Mouse (Mus musculus) kidney, embryonic 14.5 days (tissue): Measurements from ENCODE around the gene Notch4. TPM values are rescaled to one million over a fixed set of nuclear protein-coding genes. Genes with fewer than 3 reads are reported as not detected.

Experiments used
- ATAC-seq: fragments of 200-750 bp; cut with Nextera tagmentation; 2 replicates; pipeline ENCODE4 v1.8.0; 2017; ENCODE audit warnings: moderate number of reproducible peaks, mild to moderate bottlenecking, moderate TSS enrichment, moderate library complexity; ENCODE audit not compliant: low FRiP score, low TSS enrichment
- H3K27ac ChIP-seq: fragments of 300-500 bp; sonication (generic); 2 replicates; pipeline ENCODE4 v1.5.1; 2014; ENCODE audit warnings: low read depth, mild to moderate bottlenecking, low read length, moderate library complexity, mixed read lengths
- H3K27me3 ChIP-seq: fragments of 300-500 bp; sonication (generic); 2 replicates; pipeline ENCODE4 v1.6.1; 2014; ENCODE audit warnings: mild to moderate bottlenecking, low read length; ENCODE audit not compliant: control insufficient read depth, insufficient read depth
- H3K36me3 ChIP-seq: fragments of 300-500 bp; sonication (generic); 2 replicates; pipeline ENCODE4 v1.6.1; 2014; ENCODE audit warnings: low read length, mixed read lengths; ENCODE audit not compliant: control insufficient read depth, insufficient read depth
- H3K4me1 ChIP-seq: fragments of 300-500 bp; sonication (generic); 2 replicates; pipeline ENCODE4 v1.6.1; 2014; ENCODE audit warnings: low read length, mixed read lengths; ENCODE audit not compliant: control insufficient read depth, insufficient read depth
- H3K4me2 ChIP-seq: fragments of 300-500 bp; sonication (generic); replicated peaks from 2 replicates; pipeline ENCODE4 v1.6.1; 2014; ENCODE audit warnings: low read depth, mild to moderate bottlenecking, low read length
- H3K4me3 ChIP-seq: fragments of 300-500 bp; sonication (generic); 2 replicates; pipeline ENCODE4 v1.5.1; 2014; ENCODE audit warnings: mild to moderate bottlenecking, low read length
- H3K9ac ChIP-seq: fragments of 300-500 bp; sonication (generic); 2 replicates; pipeline ENCODE4 v1.6.1; 2014; ENCODE audit warnings: low read depth, mild to moderate bottlenecking, low read length, moderate library complexity
- H3K9me3 ChIP-seq: fragments of 300-500 bp; sonication (generic); 2 replicates; pipeline ENCODE4 v1.6.1; 2016; ENCODE audit warnings: low read length; ENCODE audit not compliant: control insufficient read depth
- WGBS: fragments of 180-500 bp; shearing (Covaris S2); extraction: QIAGEN DNeasy Blood & Tissue Kit; methylation state at CpG from one replicate; pipeline ENCODE4 v1.1.7; 2014; 5-methylcytosine and 5-hydroxymethylcytosine counted together
- polyA plus RNA-seq: library from polyadenylated mRNA; unstranded; fragments of >200 nt; fragmentation: Nextera tagmentation; extraction: Ambion mirVana; gene quantifications from 2 replicates; pipeline ENCODE4 v1.2.1, GENCODE M21; 2014

The Notch4 gene
- polyA plus RNA-seq, 1 experiment from 2014 or later = 11.2 TPM

DNA sequence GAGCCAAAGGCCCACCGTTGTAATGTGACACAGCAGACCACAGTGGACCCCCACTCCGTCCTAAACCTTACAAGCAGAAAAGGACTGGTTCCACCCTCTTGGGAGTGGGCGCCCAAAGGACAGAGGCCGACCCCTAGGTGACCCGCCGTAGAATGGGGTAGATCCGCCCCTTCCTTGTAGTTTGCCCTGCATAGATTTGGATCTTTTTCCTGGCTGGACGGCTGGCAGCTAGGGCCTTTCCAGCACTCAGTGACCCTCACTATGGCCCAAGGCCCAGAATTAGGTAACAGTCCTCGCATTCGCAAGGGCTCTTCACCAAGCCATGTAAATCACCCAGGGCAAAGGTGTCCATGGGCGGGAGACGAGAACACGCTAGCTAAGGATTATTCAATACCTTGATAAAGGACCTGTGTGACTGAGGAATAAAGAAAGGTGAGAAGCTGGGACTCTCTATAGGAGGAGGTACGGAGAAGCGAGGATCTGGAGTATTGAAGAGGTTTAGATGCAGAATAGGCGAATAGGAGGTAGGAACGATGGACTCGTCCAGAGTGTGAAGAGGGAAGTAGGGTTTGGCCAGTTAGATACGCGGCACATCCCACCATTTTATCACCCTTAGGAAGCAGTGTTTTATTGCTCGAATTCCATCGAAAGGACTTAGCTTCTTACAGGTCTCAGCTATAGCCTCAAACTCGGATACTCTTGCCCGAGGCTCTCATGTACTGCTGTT, 40.6 kb downstream of the Notch4 start:
- peaks cover 35% of the 10 kb centered on the region for H3K4me1 ChIP-seq
- peak overlapping the region; percentile 93 for H3K4me2 ChIP-seq
- H3K27me3 ChIP-seq = no peaks in the 10 kb centered on the region
- H3K4me3 ChIP-seq = peak overlapping the region; percentile 99
- peak overlapping the region; percentile 95 for H3K27ac ChIP-seq
- no peaks in the 10 kb centered on the region for H3K9me3 ChIP-seq
- ATAC-seq = peak; percentile 0; the same call in 1 of the 2 replicates
- peaks cover 16% of the 10 kb centered on the region for H3K36me3 ChIP-seq
- WGBS = 9% methylated on average over 24 of the region's 24 CpGs
- peak overlapping the region; percentile 95 for H3K9ac ChIP-seq

DNA sequence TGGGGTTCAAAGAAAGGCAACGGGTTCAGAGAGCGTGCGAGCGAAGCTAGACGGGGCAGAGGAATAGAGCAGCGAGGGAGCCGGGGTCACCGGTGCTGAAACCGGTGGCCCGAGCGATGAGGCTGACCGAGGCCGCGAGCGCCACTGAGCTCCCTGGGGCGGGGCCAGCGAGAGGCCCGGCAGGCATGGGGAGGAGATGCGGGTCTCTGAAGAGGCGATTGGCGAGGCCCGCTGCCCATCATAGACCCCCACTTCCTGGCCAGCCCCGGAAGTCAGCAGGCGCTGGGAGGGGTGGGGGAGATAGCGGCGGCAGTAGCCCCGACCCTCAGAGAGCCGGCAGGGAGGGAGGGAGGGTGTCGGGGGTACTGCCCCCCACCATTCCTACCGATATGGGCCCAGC, 41.5 kb downstream of the Notch4 start:
- H3K4me2 ChIP-seq = peak overlapping the region; percentile 93
- peak overlapping the region; percentile 95 for H3K27ac ChIP-seq
- H3K27me3 ChIP-seq = no peaks in the 10 kb centered on the region
- H3K4me3 ChIP-seq = peak overlapping the region; percentile 99
- H3K9me3 ChIP-seq = no peaks in the 10 kb centered on the region
- peak overlapping the region; percentile 95 for H3K9ac ChIP-seq
- peaks cover 13% of the 10 kb centered on the region for H3K36me3 ChIP-seq
- peaks cover 35% of the 10 kb centered on the region for H3K4me1 ChIP-seq
- under 1% methylated on average over 20 of the region's 30 CpGs for WGBS
- ATAC-seq = peak; percentile 56

DNA sequence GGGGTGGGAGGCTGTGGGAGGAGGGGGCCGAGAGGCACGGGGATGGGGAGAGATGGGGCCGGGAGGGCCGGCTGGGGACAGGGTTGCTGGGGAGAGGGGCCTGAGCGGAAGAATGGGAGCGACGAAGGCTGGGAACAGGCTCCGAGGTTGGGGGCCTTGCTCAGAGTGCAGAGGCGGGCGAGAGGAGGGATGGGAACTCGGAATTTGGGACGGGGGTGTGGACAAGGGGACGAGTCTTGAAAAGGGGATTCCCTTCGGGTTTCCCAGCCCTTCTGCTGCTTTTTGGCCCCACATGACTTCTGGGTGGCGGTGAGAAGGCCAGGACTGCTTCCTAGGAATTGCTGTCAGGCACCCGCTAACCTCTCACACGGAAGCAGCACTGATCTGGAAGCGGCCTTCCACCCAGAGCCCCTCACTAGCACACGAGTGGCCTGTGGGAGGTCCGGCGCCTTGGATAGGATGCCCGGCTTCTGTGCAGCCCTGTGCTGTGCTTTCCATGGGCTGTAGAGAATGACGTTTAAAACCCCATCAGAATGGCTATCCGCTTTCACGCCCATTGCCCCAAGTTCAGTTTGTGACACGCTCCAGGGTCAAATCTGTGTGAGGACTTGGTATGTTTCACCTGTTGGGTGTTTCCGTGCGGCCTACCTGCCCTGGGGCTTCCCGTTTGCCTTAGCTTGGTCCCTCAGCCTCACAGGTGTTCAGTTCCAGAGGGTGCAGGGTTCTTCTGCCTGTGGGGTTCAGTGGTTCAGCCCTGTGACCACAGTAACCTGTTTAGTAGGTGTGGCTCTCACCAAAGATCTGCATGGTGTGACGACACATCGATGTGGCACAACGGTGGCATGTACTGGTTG, 42.3 kb downstream of the Notch4 start:
- 13% methylated on average over 32 of the region's 32 CpGs for WGBS
- peaks cover 35% of the 10 kb centered on the region for H3K4me1 ChIP-seq
- peak overlapping the region; percentile 93 for H3K4me2 ChIP-seq

GRCm38 (mm10) chr17:34607997-34608396, 43.9 kb downstream of the Notch4 start:
- H3K4me1 ChIP-seq = peaks cover 27% of the 10 kb centered on the region
- H3K9me3 ChIP-seq = no peaks in the 10 kb centered on the region
- peaks cover 33% of the 10 kb centered on the region for H3K36me3 ChIP-seq
- no peak overlapping the region for H3K4me3 ChIP-seq
- 78% methylated on average over 7 of the region's 7 CpGs for whole genome bisulfite sequencing
- no peak overlapping the region for H3K27ac ChIP-seq
- no peak for ATAC-seq
- H3K4me2 ChIP-seq = no peak overlapping the region
- no peaks in the 10 kb centered on the region for H3K27me3 ChIP-seq
- H3K9ac ChIP-seq = no peak overlapping the region

More for the DNA sequence above, 42.3 kb downstream of the Notch4 start:
- peak overlapping the region; percentile 99 for H3K4me3 ChIP-seq
- no peaks in the 10 kb centered on the region for H3K27me3 ChIP-seq
- H3K9ac ChIP-seq = peak overlapping the region; percentile 95
- no peaks in the 10 kb centered on the region for H3K9me3 ChIP-seq
- peak; percentile 0; the same call in 1 of the 2 replicates for ATAC-seq
- H3K27ac ChIP-seq = peak overlapping the region; percentile 95
- H3K36me3 ChIP-seq = peaks cover 17% of the 10 kb centered on the region

GRCm38 (mm10) chr17:34611050-34611449, 47.0 kb downstream of the Notch4 start:
- Histone ChIP-seq H3K27me3 (no peaks in the 10 kb centered on the region), H3K36me3 (peaks cover 45% of the 10 kb centered on the region), H3K27ac (no peak overlapping the region), H3K4me3 (no peak overlapping the region), H3K9me3 (no peaks in the 10 kb centered on the region), H3K4me1 (peaks cover 21% of the 10 kb centered on the region), H3K9ac (no peak overlapping the region), H3K4me2 (no peak overlapping the region)
- ATAC-seq = no peak
- WGBS = 92% methylated on average over 8 of the region's 8 CpGs

DNA sequence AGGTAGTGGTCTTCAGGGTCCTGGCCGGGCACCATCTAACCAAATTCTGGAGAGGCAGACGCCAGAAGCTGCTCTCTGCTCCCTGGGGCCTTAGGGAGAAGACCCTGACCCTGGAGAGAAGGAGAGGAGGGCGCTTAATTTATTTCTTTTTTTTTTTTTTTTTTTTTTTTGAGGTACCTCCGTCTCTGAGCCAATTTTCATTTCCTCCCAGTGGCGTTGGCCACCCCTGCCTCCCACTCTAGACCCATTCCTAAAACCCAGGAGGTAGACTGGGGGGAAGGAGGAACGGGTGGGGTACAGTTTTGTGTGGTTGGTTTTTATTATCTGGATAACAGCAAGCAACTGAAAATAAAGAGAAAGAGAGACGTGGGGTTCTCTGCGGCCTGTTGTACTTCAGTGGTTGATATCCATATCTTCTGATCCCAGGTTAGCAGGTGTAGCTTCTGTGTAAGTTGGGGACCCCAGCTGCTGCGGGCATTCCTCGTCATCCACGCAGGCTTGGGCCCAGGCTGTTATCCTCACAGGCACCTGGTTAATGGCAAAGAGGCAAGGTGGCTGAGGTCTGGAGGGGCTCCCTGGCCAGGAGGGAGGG, 49.1 kb downstream of the Notch4 start:
- Histone ChIP-seq H3K4me2 (no peak overlapping the region), H3K9ac (no peak overlapping the region)
- ATAC-seq = no peak

GRCm38 (mm10) chr17:34613830-34614229, 49.8 kb downstream of the Notch4 start:
- H3K4me3 ChIP-seq = no peak overlapping the region
- WGBS = 91% methylated on average over 10 of the region's 10 CpGs
- no peak for ATAC-seq
- H3K9me3 ChIP-seq = no peaks in the 10 kb centered on the region
- H3K36me3 ChIP-seq = peaks cover 52% of the 10 kb centered on the region
- no peaks in the 10 kb centered on the region; the same call in 1 of the 2 replicates for H3K4me1 ChIP-seq
- H3K27me3 ChIP-seq = no peaks in the 10 kb centered on the region
- no peak overlapping the region for H3K9ac ChIP-seq
- no peak overlapping the region for H3K27ac ChIP-seq
- H3K4me2 ChIP-seq = no peak overlapping the region

More for the DNA sequence above, 49.1 kb downstream of the Notch4 start:
- H3K9me3 ChIP-seq = no peaks in the 10 kb centered on the region
- peaks cover 52% of the 10 kb centered on the region for H3K36me3 ChIP-seq
- 85% methylated on average over 11 of the region's 11 CpGs for WGBS
- H3K27me3 ChIP-seq = no peaks in the 10 kb centered on the region
- H3K27ac ChIP-seq = no peak overlapping the region
- H3K4me3 ChIP-seq = no peak overlapping the region
- H3K4me1 ChIP-seq = peaks cover 6% of the 10 kb centered on the region; the same call in 1 of the 2 replicates

DNA sequence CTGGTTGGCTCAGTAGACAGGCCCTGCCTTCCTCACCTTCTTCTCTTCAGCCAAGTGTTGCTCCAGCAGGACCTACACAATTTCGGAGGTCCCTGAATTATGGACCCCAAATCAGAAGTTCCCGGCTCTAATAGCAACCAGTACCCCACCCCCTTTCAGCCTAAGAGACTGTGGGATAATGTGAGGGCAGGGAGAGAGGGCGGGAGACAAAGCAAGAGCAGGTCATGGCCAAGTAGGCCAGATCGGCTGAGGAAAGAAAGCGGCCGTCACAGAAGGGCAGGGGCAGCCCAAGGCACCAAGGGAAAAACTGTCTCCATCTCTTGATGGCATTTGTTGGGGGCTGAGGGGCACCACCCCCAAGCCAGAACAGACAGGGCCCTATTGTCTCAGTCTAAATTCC, 51.8 kb downstream of the Notch4 start, which contains the start of gene Egfl8:
Gene Egfl8, minus strand, starts transcription at position 101 of the 400 bp plus-strand sequence.
- ATAC-seq = no peak
- Histone ChIP-seq H3K4me2 (no peak within 1 kb of the TSS), H3K27ac (no peak within 1 kb of the TSS), H3K27me3 (no peaks in the 10 kb centered on the region), H3K4me1 (no peaks in the 10 kb centered on the region), H3K4me3 (no peak within 1 kb of the TSS), H3K9ac (no peak within 1 kb of the TSS), H3K9me3 (no peaks in the 10 kb centered on the region), H3K36me3 (peaks cover 53% of the 10 kb centered on the region)
- 77% methylated on average over 6 of the region's 6 CpGs for WGBS
